Mouse (Mus musculus) small intestine, adult 10 weeks (tissue): ENCODE measurements around the gene Melk. TPM values are rescaled to one million over a fixed set of nuclear protein-coding genes. Genes with fewer than 3 reads are reported as not detected.

ENCODE experiments used
- polyA plus RNA-seq: library from polyadenylated mRNA; stranded (reverse); fragments of 350-450 nt; fragmentation: Illumina TruSeq; extraction: RNeasy Lipid Tissue Mini Kit (QIAGEN cat#74804); gene quantifications from one replicate; pipeline ENCODE4 v1.2.3, GENCODE M21; 2014; ENCODE audit warnings: low replicate concordance

The Melk gene
- polyA plus RNA-seq = 9.6 TPM

DNA sequence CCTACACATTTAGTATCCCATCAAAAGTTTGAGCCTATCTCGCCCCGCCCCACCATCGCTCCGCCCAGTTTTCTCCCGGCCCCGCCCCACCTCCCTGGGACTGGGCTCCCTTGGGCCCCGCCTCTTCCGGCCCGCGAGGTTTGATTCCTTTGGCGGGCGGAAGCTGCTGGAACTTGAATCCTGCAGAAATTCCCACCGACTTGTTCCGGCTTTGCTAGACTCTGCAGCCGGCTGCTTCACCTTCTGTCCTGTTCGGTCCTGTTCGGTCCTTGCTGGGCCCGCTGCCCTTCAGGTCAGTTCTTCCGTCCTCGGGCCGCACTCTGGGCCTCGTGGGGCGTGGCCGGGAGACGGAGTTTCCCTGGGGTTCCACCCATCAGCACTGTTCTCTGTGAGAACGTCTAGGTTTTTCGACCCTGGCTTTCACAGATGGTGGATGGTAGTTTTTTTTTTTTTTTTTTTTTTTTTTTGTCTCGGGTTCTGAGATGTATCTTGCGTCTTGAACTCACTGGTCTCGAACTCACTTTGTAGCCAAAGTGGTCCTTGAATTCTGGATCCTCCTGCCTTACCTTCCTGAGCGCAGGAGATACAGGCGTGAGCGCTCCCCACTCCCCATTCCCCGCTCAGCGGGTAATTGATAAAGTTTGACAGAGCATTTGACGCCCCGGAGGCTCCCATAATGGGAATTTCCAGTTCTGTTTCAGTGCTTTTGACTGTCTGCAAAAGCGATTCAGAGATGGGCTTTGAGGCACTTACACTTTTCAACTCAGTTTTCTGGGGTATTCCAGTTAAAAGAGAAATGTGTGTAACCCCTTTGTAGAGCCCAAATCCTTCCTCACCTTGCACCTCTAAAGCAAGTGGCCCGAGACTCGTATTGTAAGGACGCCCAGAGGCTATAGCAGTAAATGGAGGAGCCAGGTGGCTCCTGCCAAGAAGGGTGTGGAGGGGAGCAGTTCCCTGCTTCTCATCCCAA lies at the start of gene Melk:
TSS of gene Melk (plus strand) at position 96 of the 970 bp plus-strand sequence.

Other genes with a start within 250 kb of the Melk start
- 17.0 TPM for gene Gne, start 216.7 kb upstream of the Melk start, polyA plus RNA-seq
- 40.8 TPM for gene Rnf38, start 67.1 kb upstream of the Melk start, polyA plus RNA-seq